Mouse (Mus musculus) cerebellum, adult 2 months (tissue): ENCODE measurements around the gene Stag1. TPM values are rescaled to one million over a fixed set of nuclear protein-coding genes. Genes with fewer than 3 reads are reported as not detected.

Experiments
- DNase-seq, 2 experiments: peaks; one replicate each; pipeline ENCODE4 v3.0.0; 2021
- H3K27ac ChIP-seq: fragments of 200-500 bp; 2 replicates; pipeline ENCODE4 v1.5.1; 2012; ENCODE audit warnings: low read length, control low read depth, inconsistent platforms; ENCODE audit not compliant: insufficient read depth
- H3K27me3 ChIP-seq: fragments of 200-500 bp; 2 replicates; pipeline ENCODE4 v1.6.1; 2012; ENCODE audit warnings: inconsistent platforms, mild to moderate bottlenecking, low read length, moderate library complexity; ENCODE audit not compliant: control insufficient read depth, insufficient read depth
- H3K4me1 ChIP-seq: fragments of 200-500 bp; 2 replicates; pipeline ENCODE4 v1.6.1; 2011; ENCODE audit warnings: low read length; ENCODE audit not compliant: control insufficient read depth, insufficient read depth
- H3K4me3 ChIP-seq: fragments of 200-500 bp; replicated peaks from 2 replicates; pipeline ENCODE3; 2011; ENCODE audit warnings: mild to moderate bottlenecking, low read depth, low read length, control low read depth; ENCODE audit not compliant: insufficient read depth
- CTCF ChIP-seq: fragments of 200-500 bp; IDR thresholded peaks from 2 replicates; pipeline ENCODE4 v1.5.1; 2011; ENCODE audit warnings: low read depth, mild to moderate bottlenecking, control low read depth, low read length, moderate library complexity, borderline replicate concordance; ENCODE audit not compliant: insufficient read depth
- POLR2A ChIP-seq: fragments of 200-500 bp; IDR thresholded peaks from 2 replicates; pipeline ENCODE4 v1.6.1; 2011; ENCODE audit warnings: low read length, control low read depth, borderline replicate concordance; ENCODE audit not compliant: insufficient read depth
- WGBS: fragments of 180-500 bp; shearing (Covaris S2); methylation state at CpG from one replicate; pipeline ENCODE4 v1.1.7; 2018; 5-methylcytosine and 5-hydroxymethylcytosine counted together
- polyA plus RNA-seq: library from polyadenylated mRNA; depleted of rRNA; stranded (reverse); fragments of >200 nt; gene quantifications from 2 replicates; pipeline ENCODE4 v1.2.3, GENCODE M21; 2012

Gene Stag1
- polyA plus RNA-seq, 1 experiment = 32.0 TPM

- Histone ChIP-seq H3K4me3 (no peak overlapping the region), H3K27me3 (no peaks in the 10 kb centered on the region), H3K4me1 (peaks cover 2% of the 10 kb centered on the region; the same call in 1 of the 2 replicates), H3K27ac (no peak overlapping the region)
- 98% methylated on average over 5 of the region's 5 CpGs for WGBS
- TF ChIP-seq CTCF (no peak), POLR2A (no peak)
- DNase-seq = no peak
Observed at GRCm38 (mm10) chr9:100944677-100945365, 347.2 kb downstream of the Stag1 start.

DNA sequence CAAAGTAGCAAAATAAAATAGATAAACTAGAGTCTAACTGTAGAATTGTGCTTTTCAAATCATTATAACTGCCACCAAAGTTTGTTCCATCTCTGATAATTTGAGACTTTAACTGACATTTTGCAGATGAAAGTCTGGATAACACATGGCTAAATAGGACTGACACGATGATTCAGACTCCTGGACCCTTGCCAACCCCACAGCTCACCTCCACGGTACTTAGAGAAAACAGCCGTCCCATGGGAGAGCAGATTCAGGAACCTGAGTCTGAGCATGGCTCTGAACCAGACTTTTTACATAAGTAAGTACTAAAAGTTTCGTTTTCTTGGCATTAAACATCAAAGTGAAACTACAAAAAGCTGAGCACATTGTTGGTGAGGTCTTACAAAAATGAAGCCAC, 353.9 kb downstream of the Stag1 start:
- H3K27ac ChIP-seq = no peak overlapping the region
- peaks cover 3% of the 10 kb centered on the region; the same call in 1 of the 2 replicates for H3K4me1 ChIP-seq
- TF ChIP-seq POLR2A (no peak), CTCF (no peak)
- peak; percentile 70 to 84 for DNase-seq
- H3K4me3 ChIP-seq = no peak overlapping the region
- 15% methylated on average over 4 of the region's 4 CpGs for WGBS
- no peaks in the 10 kb centered on the region for H3K27me3 ChIP-seq

DNA sequence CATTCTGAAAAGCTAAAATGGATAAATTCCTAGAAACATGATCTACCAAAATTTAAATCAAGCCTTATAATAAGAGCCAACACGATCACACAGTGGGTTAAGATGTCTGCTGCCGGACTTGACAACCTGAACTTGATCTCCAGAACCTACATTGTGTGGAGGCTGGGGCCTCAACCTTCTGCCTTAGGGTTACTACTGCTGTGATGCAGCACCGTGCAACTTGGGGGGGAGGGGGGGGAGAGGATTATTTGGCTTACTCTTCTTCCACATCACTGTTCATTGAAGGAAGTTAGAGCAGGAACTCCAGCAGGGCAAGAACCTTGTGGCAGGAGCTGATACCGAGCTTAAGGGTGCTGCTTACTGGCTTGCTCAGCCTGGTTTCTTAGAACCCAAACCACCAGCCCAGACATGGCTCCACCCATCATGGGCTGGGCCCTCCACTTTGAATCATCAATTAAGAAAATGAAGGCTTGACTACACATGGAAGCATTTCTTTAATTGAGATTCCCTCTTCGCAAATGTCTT, 365.4 kb downstream of the Stag1 start:
- no peak for TF ChIP-seq POLR2A
- Histone ChIP-seq H3K27ac (no peak overlapping the region), H3K4me3 (no peak overlapping the region), H3K4me1 (no peaks in the 10 kb centered on the region), H3K27me3 (no peaks in the 10 kb centered on the region)
- WGBS = 70% methylated on average over 5 of the region's 5 CpGs
- DNase-seq = no peak

- Histone ChIP-seq H3K4me3 (no peak overlapping the region), H3K4me1 (no peaks in the 10 kb centered on the region), H3K27me3 (no peaks in the 10 kb centered on the region), H3K27ac (no peak overlapping the region)
- DNase-seq = no peak
- no peak for TF ChIP-seq POLR2A
- no peak for TF ChIP-seq CTCF
- WGBS = 98% methylated on average over 1 of the region's 1 CpGs
Observed at GRCm38 (mm10) chr9:100963428-100963912, 365.9 kb downstream of the Stag1 start.

DNA sequence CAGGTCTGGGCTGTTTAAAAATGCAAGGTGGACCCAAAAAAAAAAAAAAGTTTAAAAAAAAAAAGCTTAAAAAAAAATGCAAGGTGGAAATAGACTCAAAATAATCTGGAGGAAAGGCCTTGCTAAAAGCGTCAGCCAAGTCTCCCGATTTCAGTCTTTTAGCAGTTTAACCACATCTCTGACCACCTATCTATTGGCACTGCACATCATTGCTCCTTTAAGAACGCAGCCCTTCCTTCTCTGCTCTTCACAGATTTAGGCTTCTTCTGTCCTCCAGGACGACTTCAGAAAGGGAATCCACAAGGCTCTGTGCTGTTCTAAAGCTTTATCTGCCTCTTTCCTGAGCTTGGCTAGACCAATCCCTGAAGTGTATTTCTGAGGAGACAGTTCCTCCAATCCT, 366.5 kb downstream of the Stag1 start:
- TF ChIP-seq CTCF (no peak), POLR2A (no peak)
- Histone ChIP-seq H3K4me1 (no peaks in the 10 kb centered on the region), H3K27ac (no peak overlapping the region), H3K27me3 (no peaks in the 10 kb centered on the region), H3K4me3 (no peak overlapping the region)
- no peak for DNase-seq
- WGBS = 86% methylated on average over 4 of the region's 4 CpGs

DNA sequence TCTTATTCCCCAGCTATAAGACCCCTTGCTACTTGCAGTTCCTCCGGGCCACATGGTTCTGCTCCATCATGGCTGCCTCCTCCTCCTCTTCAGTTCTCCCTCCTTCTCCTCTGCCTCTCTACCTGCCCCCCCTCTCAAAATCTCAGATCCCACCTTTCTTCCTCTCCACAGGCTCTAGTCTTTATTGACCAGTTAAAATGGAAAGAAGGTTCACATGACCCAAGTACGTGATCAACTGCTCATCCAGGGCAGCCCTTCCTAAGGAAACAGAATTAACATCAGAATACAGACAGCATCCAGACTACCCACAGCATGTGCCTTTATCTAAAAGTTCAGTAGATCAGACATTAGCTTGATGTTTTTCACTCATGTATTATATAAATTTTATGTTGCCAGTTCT, 371.9 kb downstream of the Stag1 start:
- 91% methylated on average over 2 of the region's 2 CpGs for WGBS
- H3K4me1 ChIP-seq = no peaks in the 10 kb centered on the region
- H3K27ac ChIP-seq = no peak overlapping the region
- no peaks in the 10 kb centered on the region for H3K27me3 ChIP-seq
- TF ChIP-seq POLR2A = no peak
- no peak for TF ChIP-seq CTCF
- DNase-seq = no peak
- H3K4me3 ChIP-seq = no peak overlapping the region

GRCm38 (mm10) chr9:100978666-100979065, 381.1 kb downstream of the Stag1 start:
- no peak overlapping the region for H3K27ac ChIP-seq
- TF ChIP-seq CTCF (no peak), POLR2A (no peak)
- no peaks in the 10 kb centered on the region; the same call in 1 of the 2 replicates for H3K4me1 ChIP-seq
- no peaks in the 10 kb centered on the region for H3K27me3 ChIP-seq
- DNase-seq = no peak
- no peak overlapping the region for H3K4me3 ChIP-seq
- 97% methylated on average over 5 of the region's 5 CpGs for WGBS

DNA sequence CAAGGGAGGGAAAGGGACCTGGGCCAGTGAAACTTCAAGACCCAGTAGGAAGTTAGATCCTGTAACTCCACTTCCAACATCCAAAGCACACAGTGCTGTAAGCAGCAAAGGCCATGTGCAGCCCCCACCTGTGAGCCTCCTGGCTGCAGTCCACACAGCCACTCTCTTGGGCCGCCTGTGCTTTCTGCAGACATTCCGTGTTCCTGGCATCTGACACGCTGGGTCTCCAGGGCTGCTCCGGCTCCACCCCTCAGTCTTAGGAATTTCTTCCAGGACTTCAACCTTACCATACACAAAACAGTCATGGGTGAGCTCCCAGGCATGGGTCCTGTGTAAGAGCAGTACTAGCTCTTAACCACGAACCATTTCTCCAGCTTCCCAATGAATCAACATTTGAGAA, 381.7 kb downstream of the Stag1 start:
- 28% methylated on average over 5 of the region's 5 CpGs for WGBS
- peak in 1 of 2 experiments; percentile 24 for DNase-seq
- H3K27ac ChIP-seq = no peak overlapping the region
- no peak overlapping the region for H3K4me3 ChIP-seq
- TF ChIP-seq CTCF (no peak), POLR2A (no peak)
- no peaks in the 10 kb centered on the region; the same call in 1 of the 2 replicates for H3K4me1 ChIP-seq
- no peaks in the 10 kb centered on the region for H3K27me3 ChIP-seq
